Mouse (Mus musculus) left cerebral cortex, postnatal 10 days (tissue): ENCODE results near the gene Gm16181. TPM values are rescaled to one million over a fixed set of nuclear protein-coding genes. Genes with fewer than 3 reads are reported as not detected.

ENCODE experiments used
- DNase-seq, 2 experiments: peaks; one replicate each; pipeline ENCODE4 v3.0.0; 2021 to 2022; ENCODE audit warnings: low spot score in 2 of 2, mixed read lengths in 1 of 2; ENCODE audit errors: extremely low spot score in 1 of 2
- intact Hi-C: fragments of 180-260 bp; cut with DNase I; formaldehyde crosslinking; loops from one replicate; pipeline ENCODE4 v1.15.1; 2025
- total RNA-seq, 2 experiments: library from RNA; stranded (reverse); gene quantifications; 2 replicates each; pipeline ENCODE4 v1.2.3; 2021

Gm16181 gene
- total RNA-seq, 2 experiments from 2014 or later: not detected

- peak; percentile 59 to 80 for DNase-seq
- intact Hi-C loops: no loop called here
Measured at GRCm38 (mm10) chr17:35242015-35242941, 21.6 kb downstream of the Gm16181 start.

DNA sequence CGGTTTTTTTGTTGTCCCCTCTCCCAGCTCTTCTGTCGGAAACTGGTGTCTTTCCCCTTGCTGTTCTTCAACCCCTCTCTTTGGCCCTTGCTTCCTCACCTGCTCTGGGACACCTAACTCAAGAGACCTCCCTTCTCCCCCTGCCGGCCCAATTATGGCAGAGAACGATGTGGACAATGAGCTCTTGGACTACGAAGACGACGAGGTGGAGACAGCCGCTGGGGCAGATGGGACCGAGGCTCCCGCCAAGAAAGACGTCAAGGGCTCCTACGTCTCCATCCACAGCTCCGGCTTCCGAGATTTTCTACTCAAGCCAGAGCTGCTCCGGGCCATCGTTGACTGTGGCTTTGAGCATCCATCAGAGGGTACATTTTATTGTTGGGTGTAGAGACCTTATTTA, 22.5 kb downstream of the Gm16181 start:
- intact Hi-C loops: no loop called here

GRCm38 (mm10) chr17:35244999-35245398, 24.4 kb downstream of the Gm16181 start:
- intact Hi-C loops: no loop called here
- no peak for DNase-seq

More for the DNA sequence above, 22.5 kb downstream of the Gm16181 start:
- peak in 1 of 2 experiments; percentile 71 for DNase-seq

- no peak for DNase-seq
Measured at GRCm38 (mm10) chr17:35245731-35246623, 25.3 kb downstream of the Gm16181 start.

DNA sequence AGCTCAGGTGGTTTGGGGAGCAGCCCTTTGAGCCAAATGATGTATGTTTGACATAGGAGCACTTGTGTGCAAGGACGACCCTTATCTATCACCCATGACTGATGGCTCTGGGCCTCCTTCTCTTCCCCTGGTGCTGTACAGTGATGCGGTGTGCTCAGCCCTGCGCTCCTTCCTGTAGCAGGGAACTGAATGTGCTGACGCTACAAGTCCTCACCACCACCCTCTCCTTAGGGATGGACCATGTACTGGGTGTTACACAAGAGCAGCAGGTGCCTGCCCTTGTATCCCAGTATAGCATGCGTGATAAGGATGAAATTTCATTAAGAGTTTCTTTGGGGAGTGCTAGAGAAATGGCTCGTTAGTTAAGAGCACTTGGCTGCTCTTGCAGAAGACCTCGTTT, 26.5 kb downstream of the Gm16181 start:
- no peak for DNase-seq
- intact Hi-C loops: no loop called here

More at GRCm38 (mm10) chr17:35245731-35246623, 25.3 kb downstream of the Gm16181 start:
- intact Hi-C loops: no loop called here

- DNase-seq: no peak
- intact Hi-C loops: no loop called here
Measured at GRCm38 (mm10) chr17:35248986-35249385, 28.4 kb downstream of the Gm16181 start.

DNA sequence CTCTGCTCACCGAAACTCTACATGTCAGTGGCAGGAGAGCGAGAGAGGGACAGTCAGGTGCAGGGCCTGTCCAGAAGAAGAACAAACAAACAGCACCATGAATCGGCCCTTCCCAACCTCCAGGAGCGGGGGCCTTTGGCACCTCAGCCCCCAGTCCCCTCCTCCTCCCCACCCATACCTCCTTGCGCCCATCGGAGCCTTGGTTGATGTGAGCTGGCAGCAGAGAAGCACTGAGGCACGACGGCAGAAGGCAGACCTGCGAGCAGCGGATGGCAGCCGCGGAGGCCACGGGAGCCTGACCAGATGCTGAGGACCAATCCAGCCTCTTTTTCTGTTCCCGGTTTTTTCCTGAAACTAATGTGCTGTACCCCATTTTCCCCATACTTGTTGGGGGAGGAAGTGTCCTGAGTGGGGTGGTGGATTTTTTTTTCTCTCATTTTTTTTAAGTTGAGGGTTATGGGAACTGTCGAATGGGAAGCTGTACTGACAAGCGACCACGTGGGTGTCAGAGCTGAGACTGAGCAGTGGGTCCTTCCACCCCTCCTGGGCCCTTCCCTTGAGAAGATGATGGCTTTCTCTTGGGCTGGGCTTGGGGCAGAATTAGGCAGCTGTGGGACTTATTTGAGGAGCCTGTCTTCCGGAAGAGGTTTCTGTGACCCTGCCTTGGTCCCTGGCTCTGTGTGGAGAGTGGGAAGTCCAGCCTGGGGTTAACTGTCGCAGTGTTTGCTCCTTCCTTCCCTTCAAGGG, 29.0 kb downstream of the Gm16181 start:
- intact Hi-C loops: no loop called here
- no peak for DNase-seq

- no peak for DNase-seq
- intact Hi-C loops: no loop called here
Measured at GRCm38 (mm10) chr17:35250348-35251120, 29.9 kb downstream of the Gm16181 start.

DNA sequence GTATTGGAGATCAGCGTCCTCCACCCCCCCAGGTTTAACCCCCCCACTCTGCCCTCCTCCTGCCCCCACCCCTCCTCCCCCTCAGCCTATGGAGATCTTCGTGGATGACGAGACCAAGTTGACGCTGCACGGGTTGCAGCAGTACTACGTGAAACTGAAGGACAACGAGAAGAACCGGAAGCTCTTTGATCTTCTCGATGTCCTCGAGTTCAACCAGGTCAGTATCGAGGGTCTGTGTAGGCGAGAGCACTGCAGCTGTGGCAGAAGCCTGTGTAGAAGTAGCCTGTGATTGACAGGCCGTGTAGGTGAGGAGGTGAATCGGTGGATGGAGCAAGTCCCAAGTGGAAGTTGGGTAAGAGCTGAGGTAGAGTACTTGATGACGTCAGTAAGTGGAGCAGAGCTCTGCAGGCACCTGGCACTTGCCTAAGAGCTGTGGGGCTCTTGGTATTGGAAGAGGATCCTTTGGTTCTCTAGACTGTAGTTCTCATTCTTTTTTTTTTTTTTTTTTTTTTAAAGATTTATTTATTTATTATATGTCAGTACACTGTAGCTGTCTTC, 30.6 kb downstream of the Gm16181 start:
- intact Hi-C loops: no loop called here
- no peak for DNase-seq

- intact Hi-C loops: no loop called here
- DNase-seq: no peak
Measured at GRCm38 (mm10) chr17:35251981-35252380, 31.3 kb downstream of the Gm16181 start.

GRCm38 (mm10) chr17:35252619-35253292, 32.1 kb downstream of the Gm16181 start:
- DNase-seq: no peak
- intact Hi-C loops: no loop called here

DNA sequence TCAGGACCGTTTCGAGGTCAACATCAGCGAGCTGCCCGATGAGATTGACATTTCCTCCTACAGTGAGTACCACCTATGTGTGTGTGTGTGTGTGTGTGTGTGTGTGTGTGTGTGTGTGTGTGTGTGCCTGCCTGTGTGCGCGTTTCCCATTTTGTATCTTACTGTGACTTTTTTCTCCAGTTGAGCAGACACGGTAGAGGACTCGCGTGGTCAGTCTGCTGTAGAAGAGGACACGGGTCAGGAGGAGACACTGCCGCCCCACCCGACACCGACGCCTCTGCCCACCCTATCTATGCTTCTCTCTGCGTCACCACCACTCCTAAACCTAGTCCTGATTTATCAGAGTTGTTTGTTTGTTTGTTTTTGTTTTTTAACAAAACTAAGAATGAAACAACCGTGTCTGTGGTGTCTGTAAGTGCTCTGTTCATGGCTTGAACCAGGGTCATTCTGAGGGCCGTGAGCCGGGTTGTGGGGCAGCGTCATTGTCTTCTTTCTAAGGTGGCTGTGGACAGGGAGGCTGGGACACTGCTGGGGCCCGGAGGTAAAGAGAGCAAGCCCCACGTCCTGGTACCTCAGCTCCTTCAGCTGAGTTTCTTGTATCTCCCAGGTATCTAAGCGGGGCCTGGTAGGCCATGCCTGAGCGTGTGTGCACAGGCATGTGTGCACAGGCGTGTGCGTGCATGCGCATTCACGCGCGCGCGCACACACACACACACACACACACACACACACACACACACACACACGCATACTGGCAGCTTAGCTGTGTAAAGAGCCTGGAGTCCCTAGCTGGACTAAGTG, 32.9 kb downstream of the Gm16181 start:
- no peak for DNase-seq
- intact Hi-C loops: no loop called here

- intact Hi-C loops: loop anchor here (5.0 kb wide), 1 partner anchor 38 kb away; no protein-coding TSS in a partner anchor
- DNase-seq: peak in 1 of 2 experiments; percentile 59
Measured at GRCm38 (mm10) chr17:35254241-35255098, 33.8 kb downstream of the Gm16181 start.

GRCm38 (mm10) chr17:35255301-35255700, 34.7 kb downstream of the Gm16181 start:
- DNase-seq: no peak
- intact Hi-C loops: loop anchor here (5.0 kb wide), 1 partner anchor 37 kb away; no protein-coding TSS in a partner anchor

- no peak for DNase-seq
- intact Hi-C loops: loop anchor here (5.0 kb wide), 1 partner anchor 37 kb away; no protein-coding TSS in a partner anchor
Measured at GRCm38 (mm10) chr17:35255704-35256103, 35.1 kb downstream of the Gm16181 start.
